Mouse (Mus musculus): ENCODE results near the gene Ctnnd2. TPM values are rescaled to one million over a fixed set of nuclear protein-coding genes. Genes with fewer than 3 reads are reported as not detected.

Gene Ctnnd2
- polyA plus RNA-seq, 1 experiment from 2014 or later = 42.4 TPM

DNA sequence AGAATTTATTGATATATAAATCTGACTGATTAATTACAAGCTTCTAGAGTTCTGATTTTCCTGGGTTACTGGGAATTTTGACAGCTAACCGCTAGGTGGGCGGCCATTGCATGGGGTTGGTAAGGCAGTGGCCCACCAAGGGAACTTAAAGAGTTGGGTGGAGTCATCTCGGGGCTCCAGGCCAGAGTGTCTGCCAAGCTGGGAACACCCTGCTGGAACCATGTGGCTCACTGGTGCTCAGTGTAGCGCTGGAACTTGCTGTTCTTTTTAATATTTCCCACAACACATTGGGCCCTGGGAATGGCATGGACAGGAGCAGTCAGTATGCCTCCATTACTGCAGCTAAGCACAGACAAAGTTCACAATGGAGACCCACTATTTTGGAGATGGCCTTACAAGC lies 99.9 kb downstream of the Ctnnd2 start:
- no peak overlapping the region for H3K9ac ChIP-seq

GRCm38 (mm10) chr15:30275721-30276120 lies 103.3 kb downstream of the Ctnnd2 start:
- H3K4me2 ChIP-seq (replicated peaks) = no peak overlapping the region
- no peaks in the 10 kb centered on the region for H3K27me3 ChIP-seq
- no peaks in the 10 kb centered on the region for H3K4me1 ChIP-seq
- H3K4me3 ChIP-seq = no peak overlapping the region
- H3K9me3 ChIP-seq (replicated peaks) = no peaks in the 10 kb centered on the region
- ATAC-seq (ENCODE audit: low FRiP score) = 0 out of 2 replicates have a peak, but pooled peaks have one; percentile 21
- no peak overlapping the region for H3K9ac ChIP-seq
- H3K36me3 ChIP-seq = no peaks in the 10 kb centered on the region
- WGBS = 71% methylated on average over 5 of the region's 5 CpGs
- no peak overlapping the region for H3K27ac ChIP-seq

More for the DNA sequence above, 99.9 kb downstream of the Ctnnd2 start:
- H3K27ac ChIP-seq = no peak overlapping the region
- 89% methylated on average over 4 of the region's 4 CpGs for WGBS
- H3K9me3 ChIP-seq (replicated peaks) = no peaks in the 10 kb centered on the region
- ATAC-seq (ENCODE audit: low FRiP score) = no peak
- H3K36me3 ChIP-seq = no peaks in the 10 kb centered on the region
- H3K4me3 ChIP-seq = no peak overlapping the region
- no peaks in the 10 kb centered on the region for H3K4me1 ChIP-seq
- H3K27me3 ChIP-seq = no peaks in the 10 kb centered on the region
- H3K4me2 ChIP-seq (replicated peaks) = no peak overlapping the region

GRCm38 (mm10) chr15:30276691-30277090 lies 104.3 kb downstream of the Ctnnd2 start:
- H3K4me2 ChIP-seq (replicated peaks) = no peak overlapping the region
- no peaks in the 10 kb centered on the region for H3K4me1 ChIP-seq
- no peak overlapping the region for H3K9ac ChIP-seq
- H3K9me3 ChIP-seq (replicated peaks) = no peaks in the 10 kb centered on the region
- no peaks in the 10 kb centered on the region for H3K36me3 ChIP-seq
- WGBS = 87% methylated on average over 4 of the region's 4 CpGs
- no peak overlapping the region for H3K27ac ChIP-seq
- no peak for ATAC-seq (ENCODE audit: low FRiP score)
- no peaks in the 10 kb centered on the region for H3K27me3 ChIP-seq
- H3K4me3 ChIP-seq = no peak overlapping the region

DNA sequence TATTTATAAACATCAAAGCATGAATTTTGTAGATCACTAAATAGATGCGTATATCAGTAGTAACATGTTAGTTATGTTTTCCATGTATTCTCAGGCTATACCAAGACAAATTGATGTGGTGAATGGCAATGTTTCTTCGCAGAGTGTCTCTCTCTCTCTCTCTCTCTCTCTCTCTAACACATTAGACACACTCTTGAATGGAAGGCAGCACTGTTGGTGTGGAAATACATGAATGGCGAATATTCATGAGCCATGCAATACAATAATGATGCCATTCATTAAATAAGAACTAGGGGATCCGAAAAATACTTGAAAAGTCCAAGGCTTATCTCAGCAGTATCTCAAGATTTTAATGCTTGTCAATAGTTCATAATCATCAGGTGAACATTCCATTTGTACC lies 106.2 kb downstream of the Ctnnd2 start:
- Histone ChIP-seq H3K4me2 (replicated peaks) (no peak overlapping the region), H3K36me3 (no peaks in the 10 kb centered on the region), H3K4me3 (no peak overlapping the region), H3K4me1 (no peaks in the 10 kb centered on the region), H3K9me3 (replicated peaks) (no peaks in the 10 kb centered on the region), H3K9ac (no peak overlapping the region), H3K27ac (no peak overlapping the region), H3K27me3 (no peaks in the 10 kb centered on the region)
- ATAC-seq (ENCODE audit: low FRiP score) = no peak
- 66% methylated on average over 4 of the region's 4 CpGs for WGBS

- Histone ChIP-seq H3K4me2 (replicated peaks) (no peak overlapping the region), H3K36me3 (no peaks in the 10 kb centered on the region), H3K9ac (no peak overlapping the region), H3K9me3 (replicated peaks) (no peaks in the 10 kb centered on the region), H3K4me3 (no peak overlapping the region), H3K27ac (no peak overlapping the region), H3K4me1 (no peaks in the 10 kb centered on the region), H3K27me3 (no peaks in the 10 kb centered on the region)
- WGBS = 85% methylated on average over 15 of the region's 15 CpGs
- no peak for ATAC-seq (ENCODE audit: low FRiP score)
Measured at GRCm38 (mm10) chr15:30285572-30286244, 113.3 kb downstream of the Ctnnd2 start.

DNA sequence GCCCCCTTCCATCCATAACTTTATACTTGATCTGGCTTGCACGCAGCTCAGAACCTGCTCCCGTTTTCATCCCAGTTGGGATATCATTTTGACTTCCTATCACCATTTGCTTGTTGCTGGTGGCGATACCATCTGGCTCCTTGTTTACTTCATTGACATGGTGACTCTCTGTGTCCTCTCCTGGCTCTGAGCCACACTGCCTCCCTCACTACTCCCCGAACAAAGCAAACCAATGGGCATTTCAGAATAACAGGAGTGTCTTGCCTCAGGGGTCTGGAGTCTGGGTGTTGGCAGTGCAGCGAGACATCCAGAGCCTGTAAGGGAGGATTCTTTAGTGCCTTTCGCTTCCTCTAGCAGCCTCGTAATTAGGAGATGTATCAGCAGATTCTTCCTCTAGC lies 113.9 kb downstream of the Ctnnd2 start:
- 89% methylated on average over 7 of the region's 7 CpGs for WGBS
- ATAC-seq (ENCODE audit: low FRiP score) = no peak
- H3K4me3 ChIP-seq = no peak overlapping the region
- no peak overlapping the region for H3K27ac ChIP-seq
- H3K36me3 ChIP-seq = no peaks in the 10 kb centered on the region
- no peak overlapping the region for H3K4me2 ChIP-seq (replicated peaks)
- H3K9me3 ChIP-seq (replicated peaks) = no peaks in the 10 kb centered on the region
- no peak overlapping the region for H3K9ac ChIP-seq
- H3K27me3 ChIP-seq = no peaks in the 10 kb centered on the region
- no peaks in the 10 kb centered on the region for H3K4me1 ChIP-seq

DNA sequence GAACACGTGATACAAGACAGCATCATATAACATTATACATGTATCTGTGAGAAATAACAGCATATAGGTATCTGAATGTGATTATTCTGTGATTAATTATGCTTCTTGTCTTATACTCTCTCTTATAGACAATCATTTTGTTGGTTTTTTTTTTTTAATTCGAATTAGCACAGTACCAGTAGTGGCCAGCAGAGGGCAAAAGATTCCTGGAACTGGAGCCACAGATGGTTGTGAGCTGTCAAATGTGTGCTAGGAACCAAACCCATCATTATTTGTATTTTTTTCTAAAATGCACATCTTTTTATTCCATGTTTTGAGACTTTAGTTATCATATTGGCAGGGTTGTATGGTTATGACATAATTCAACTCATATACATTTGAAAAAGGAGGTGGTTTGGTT lies 130.4 kb downstream of the Ctnnd2 start:
- no peaks in the 10 kb centered on the region for H3K9me3 ChIP-seq (replicated peaks)
- H3K27me3 ChIP-seq = no peaks in the 10 kb centered on the region
- 63% methylated on average over 2 of the region's 2 CpGs for WGBS
- H3K9ac ChIP-seq = no peak overlapping the region
- no peaks in the 10 kb centered on the region for H3K4me1 ChIP-seq
- H3K4me3 ChIP-seq = no peak overlapping the region
- ATAC-seq (ENCODE audit: low FRiP score) = no peak
- H3K36me3 ChIP-seq = no peaks in the 10 kb centered on the region
- no peak overlapping the region for H3K4me2 ChIP-seq (replicated peaks)
- no peak overlapping the region for H3K27ac ChIP-seq

GRCm38 (mm10) chr15:30306437-30306836 lies 134.0 kb downstream of the Ctnnd2 start:
- no peak overlapping the region for H3K9ac ChIP-seq
- H3K27ac ChIP-seq = no peak overlapping the region
- no peaks in the 10 kb centered on the region for H3K4me1 ChIP-seq
- ATAC-seq (ENCODE audit: low FRiP score) = no peak
- H3K36me3 ChIP-seq = no peaks in the 10 kb centered on the region
- no peaks in the 10 kb centered on the region for H3K27me3 ChIP-seq
- no peaks in the 10 kb centered on the region for H3K9me3 ChIP-seq (replicated peaks)
- H3K4me2 ChIP-seq (replicated peaks) = no peak overlapping the region
- no peak overlapping the region for H3K4me3 ChIP-seq
- 92% methylated on average over 7 of the region's 7 CpGs for WGBS

DNA sequence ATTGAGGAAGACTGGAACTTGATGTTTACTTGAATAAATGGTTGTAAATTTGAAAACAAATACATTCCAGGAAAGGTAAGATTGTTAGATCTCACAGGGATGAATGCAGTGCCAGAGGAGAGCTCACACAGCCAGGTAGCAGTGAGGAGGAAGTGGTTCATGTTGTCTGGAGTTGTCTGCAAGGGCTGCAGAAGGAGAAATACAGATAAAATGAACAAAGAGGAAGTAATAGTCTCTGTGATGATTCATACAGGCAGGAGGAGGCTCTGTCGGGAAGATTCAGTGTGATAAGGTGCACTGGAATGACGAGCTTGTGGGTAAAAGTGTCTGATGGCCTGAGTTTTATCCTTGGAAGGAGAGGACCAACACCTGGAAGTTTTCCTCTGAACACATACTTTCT lies 150.2 kb downstream of the Ctnnd2 start:
- Histone ChIP-seq H3K27ac (no peak overlapping the region), H3K27me3 (no peaks in the 10 kb centered on the region), H3K4me1 (no peaks in the 10 kb centered on the region), H3K4me3 (no peak overlapping the region), H3K9ac (no peak overlapping the region), H3K36me3 (no peaks in the 10 kb centered on the region), H3K4me2 (replicated peaks) (no peak overlapping the region), H3K9me3 (replicated peaks) (no peaks in the 10 kb centered on the region)
- ATAC-seq (ENCODE audit: low FRiP score) = no peak
- 79% methylated on average over 2 of the region's 2 CpGs for WGBS

DNA sequence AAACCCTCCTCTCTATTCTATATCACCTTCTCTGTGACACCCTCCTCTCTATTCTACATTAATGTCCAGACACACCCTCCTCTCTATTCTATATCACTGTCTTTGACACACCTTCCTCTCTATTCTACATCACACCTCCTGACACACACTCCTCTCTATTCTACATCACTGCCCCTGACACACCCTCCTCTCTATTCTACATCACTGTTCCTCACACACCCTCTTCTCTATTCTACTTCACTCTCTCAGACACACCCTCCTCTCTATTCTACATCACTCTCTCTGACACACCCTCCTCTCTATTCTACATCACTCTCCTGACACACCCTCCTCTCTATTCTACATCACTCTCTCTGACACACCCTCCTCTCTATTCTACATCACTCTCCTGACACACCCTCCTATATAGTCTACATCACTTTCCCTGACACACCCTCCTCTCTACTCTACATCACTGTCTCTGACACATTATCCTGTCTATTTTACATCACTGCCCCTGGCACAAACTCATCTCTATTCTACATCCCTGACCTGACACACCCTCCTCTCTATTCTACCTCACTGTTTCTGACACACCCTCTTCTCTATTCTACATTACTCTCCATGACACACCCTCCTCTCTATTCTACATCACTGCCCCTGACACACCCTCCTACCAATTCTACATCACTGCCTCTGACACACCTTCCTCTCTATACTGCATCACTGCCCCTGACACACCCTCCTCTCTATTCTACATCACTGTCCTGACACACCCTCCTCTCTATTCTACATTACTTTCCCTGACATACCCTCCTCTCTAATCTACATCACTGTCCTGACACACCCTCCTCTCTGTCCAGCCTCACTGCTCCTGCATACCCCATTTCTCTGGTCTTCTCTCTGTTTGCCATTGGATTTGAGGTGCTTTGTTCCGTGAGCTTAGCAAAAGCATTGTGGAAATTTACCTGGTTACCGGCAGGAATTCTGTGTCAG lies 161.2 kb downstream of the Ctnnd2 start:
- no peaks in the 10 kb centered on the region for H3K4me1 ChIP-seq
- WGBS = 85% methylated on average over 2 of the region's 2 CpGs
- ATAC-seq (ENCODE audit: low FRiP score) = no peak
- no peaks in the 10 kb centered on the region for H3K9me3 ChIP-seq (replicated peaks)
- H3K27ac ChIP-seq = no peak overlapping the region
- no peak overlapping the region for H3K4me3 ChIP-seq
- H3K27me3 ChIP-seq = no peaks in the 10 kb centered on the region
- no peak overlapping the region for H3K4me2 ChIP-seq (replicated peaks)
- no peaks in the 10 kb centered on the region for H3K36me3 ChIP-seq
- H3K9ac ChIP-seq = no peak overlapping the region

- no peak overlapping the region for H3K27ac ChIP-seq
- 68% methylated on average over 6 of the region's 6 CpGs for WGBS
Measured at GRCm38 (mm10) chr15:30338585-30339197, 166.3 kb downstream of the Ctnnd2 start.

DNA sequence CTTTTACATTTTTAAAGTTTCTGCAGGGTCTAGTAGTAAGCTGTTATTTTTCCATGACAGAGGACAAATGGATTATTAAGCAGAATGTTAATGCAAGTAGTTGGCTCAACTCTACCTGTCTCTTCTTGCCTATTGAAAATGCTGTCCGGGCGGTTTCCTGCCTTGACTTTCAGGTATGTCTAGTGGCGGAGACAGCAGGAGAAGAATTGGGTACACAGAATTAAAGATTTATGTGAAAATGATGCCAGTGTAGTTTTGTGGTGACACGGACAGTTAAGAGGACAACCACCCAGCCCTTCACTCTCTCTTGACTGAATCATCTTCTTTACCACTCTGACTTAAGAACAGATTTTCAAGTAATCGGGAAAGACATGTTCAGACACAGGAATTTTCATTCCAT lies 173.4 kb downstream of the Ctnnd2 start:
- Histone ChIP-seq H3K4me3 (no peak overlapping the region), H3K9ac (no peak overlapping the region), H3K4me1 (no peaks in the 10 kb centered on the region), H3K4me2 (replicated peaks) (no peak overlapping the region), H3K27ac (no peak overlapping the region), H3K9me3 (replicated peaks) (no peaks in the 10 kb centered on the region), H3K36me3 (no peaks in the 10 kb centered on the region), H3K27me3 (no peaks in the 10 kb centered on the region)
- 94% methylated on average over 5 of the region's 5 CpGs for WGBS
- ATAC-seq (ENCODE audit: low FRiP score) = no peak

More at GRCm38 (mm10) chr15:30338585-30339197, 166.3 kb downstream of the Ctnnd2 start:
- Histone ChIP-seq H3K9ac (no peak overlapping the region), H3K4me3 (no peak overlapping the region), H3K4me2 (replicated peaks) (no peak overlapping the region), H3K9me3 (replicated peaks) (no peaks in the 10 kb centered on the region), H3K4me1 (0 out of 2 replicates have a peak, but pooled peaks cover 5% of the 10 kb centered on the region), H3K27me3 (no peaks in the 10 kb centered on the region), H3K36me3 (no peaks in the 10 kb centered on the region)
- peak; percentile 43; the same call in 1 of the 2 replicates for ATAC-seq (ENCODE audit: low FRiP score)

Measured in hindbrain, embryonic 12.5 days (tissue).